41 mouse cellular contexts compared by ENCODE assay signal in genomic region chr16:10171276-10171675, GRCm38 (mm10). TPM values are rescaled to one million over a fixed set of nuclear protein-coding genes. Genes with fewer than 3 reads are reported as not detected.
"Had no signal": no experiment of that assay in that cellular context is flagged by ENCODE, and none has a peak within 500 bp of the region (broad histone marks: within the 10 kb centered on the region; RNA-seq: fewer than 3 reads in every experiment).

No protein-coding gene starts in this region.

- ATAC-seq: liver, embryonic 12.5 days; liver, postnatal 0 days; lung, postnatal 0 days; midbrain, embryonic 13.5 days; midbrain, embryonic 15.5 days; midbrain, embryonic 16.5 days had no signal

- H3K4me3 ChIP-seq: limb, embryonic 10.5 days; limb, embryonic 12.5 days; limb, embryonic 13.5 days; limb, embryonic 15.5 days; liver, embryonic 12.5 days; liver, embryonic 13.5 days; liver, embryonic 15.5 days; lung, embryonic 15.5 days; megakaryocyte, embryonic 14.5 days; midbrain, embryonic 10.5 days; midbrain, embryonic 12.5 days; midbrain, embryonic 13.5 days; midbrain, embryonic 15.5 days; myocyte had no signal

- H3K9me3 ChIP-seq: limb, embryonic 10.5 days; limb, embryonic 12.5 days; limb, embryonic 13.5 days; limb, embryonic 15.5 days; liver, embryonic 12.5 days; liver, embryonic 13.5 days; liver, embryonic 15.5 days; lung, embryonic 15.5 days; midbrain, embryonic 12.5 days; midbrain, embryonic 13.5 days; midbrain, embryonic 15.5 days had no signal

- H3K27ac ChIP-seq: limb, embryonic 10.5 days; limb, embryonic 12.5 days; limb, embryonic 13.5 days; limb, embryonic 15.5 days; liver, embryonic 12.5 days; liver, embryonic 13.5 days; liver, embryonic 14.5 days; liver, embryonic 15.5 days; lung, embryonic 15.5 days; macrophage; midbrain, embryonic 10.5 days; midbrain, embryonic 12.5 days; midbrain, embryonic 13.5 days; midbrain, embryonic 15.5 days had no signal

- H3K4me1 ChIP-seq: limb, embryonic 10.5 days; limb, embryonic 12.5 days; limb, embryonic 13.5 days; limb, embryonic 15.5 days; liver, embryonic 12.5 days; liver, embryonic 13.5 days; liver, embryonic 15.5 days; lung, embryonic 15.5 days; megakaryocyte, embryonic 14.5 days; midbrain, embryonic 10.5 days; midbrain, embryonic 12.5 days; midbrain, embryonic 13.5 days; midbrain, embryonic 15.5 days had no signal

- DNase-seq: left cerebral cortex, postnatal 4 days; liver; liver, embryonic 13.5 days; liver, postnatal 0 days; lung, adult 18-20 months; lung, adult 2 months; lung, embryonic 14.5 days; lung, postnatal 10 days; lung, postnatal 14 days; lung, postnatal 36 days; lung, postnatal 4 days; midbrain, embryonic 14.5 days had no signal

- H3K36me3 ChIP-seq: limb, embryonic 10.5 days; limb, embryonic 12.5 days; limb, embryonic 13.5 days; limb, embryonic 15.5 days; liver, embryonic 12.5 days; liver, embryonic 13.5 days; liver, embryonic 15.5 days; lung, embryonic 15.5 days; midbrain, embryonic 10.5 days; midbrain, embryonic 12.5 days; midbrain, embryonic 13.5 days; midbrain, embryonic 15.5 days had no signal

- H3K27me3 ChIP-seq: limb, embryonic 12.5 days; limb, embryonic 13.5 days; limb, embryonic 15.5 days; liver, embryonic 12.5 days; liver, embryonic 13.5 days; liver, embryonic 15.5 days; lung, embryonic 15.5 days; megakaryocyte, embryonic 14.5 days; midbrain, embryonic 12.5 days; midbrain, embryonic 13.5 days; midbrain, embryonic 15.5 days had no signal

- H3K4me2 ChIP-seq: limb, embryonic 12.5 days; limb, embryonic 13.5 days; limb, embryonic 15.5 days; liver, embryonic 11.5 days; liver, embryonic 12.5 days; liver, embryonic 13.5 days; liver, embryonic 15.5 days; lung, embryonic 14.5 days; lung, embryonic 15.5 days; midbrain, embryonic 11.5 days; midbrain, embryonic 12.5 days; midbrain, embryonic 13.5 days; midbrain, embryonic 15.5 days had no signal

- H3K9ac ChIP-seq: limb, embryonic 12.5 days; limb, embryonic 13.5 days; limb, embryonic 15.5 days; liver, embryonic 12.5 days; liver, embryonic 13.5 days; liver, embryonic 14.5 days; liver, embryonic 15.5 days; liver, postnatal 0 days; lung, embryonic 14.5 days; lung, embryonic 15.5 days; midbrain, embryonic 12.5 days; midbrain, embryonic 13.5 days; midbrain, embryonic 15.5 days had no signal

RNA-seq across cellular contexts. Expression of gene Rpl39l, which starts 1.2 kb away (rescaled TPM):
- total RNA-seq: left cerebral cortex, adult 8-10 months; left cerebral cortex, postnatal 10 days; left cerebral cortex, postnatal 14 days; left cerebral cortex, postnatal 25 days; left cerebral cortex, postnatal 36 days; left cerebral cortex, postnatal 4 days; liver, adult 2 months; megakaryocyte-erythroid progenitor cell, adult 5-6 weeks; midbrain, postnatal 0 days; monocyte, adult 5-6 weeks had no signal
- polyA plus RNA-seq: liver, adult 2 months; lung, adult 2 months; lung, embryonic 14.5 days; lung, embryonic 16.5 days; midbrain, embryonic 11.5 days; midbrain, embryonic 13.5 days; midbrain, postnatal 0 days; myocyte had no signal

RNA-seq across cellular contexts. Expression of gene Atf7ip2, which starts 21.2 kb away (rescaled TPM):
- total RNA-seq: left cerebral cortex, adult 8-10 months; left cerebral cortex, postnatal 14 days; left cerebral cortex, postnatal 25 days; left cerebral cortex, postnatal 36 days; megakaryocyte-erythroid progenitor cell, adult 5-6 weeks; monocyte, adult 5-6 weeks had no signal
- polyA plus RNA-seq: liver, adult 2 months; liver, postnatal 0 days; lung, adult 2 months; myocyte had no signal
